Mouse (Mus musculus): ENCODE data around the gene Hnrnpc.
"Not testable (repeated sequence)": the region's sequence is repeated elsewhere in the genome, so short reads cannot be mapped to it uniquely, and the experiment has no call there.

- not testable (repeated sequence) for TF ChIP-seq TAL1, GATA1 (IDR thresholded peaks at IDR 0.05; ENCODE audit: low read length)
These were observed 5.4 kb downstream of the Hnrnpc start for GRCm38 (mm10) chr14:52098387-52098786.

All from erythroblast, embryonic 14.5 days (primary cell).